Mouse (Mus musculus) neural tube, embryonic 15.5 days (tissue): ENCODE data around the gene Tpm3. TPM values are rescaled to one million over a fixed set of nuclear protein-coding genes. Genes with fewer than 3 reads are reported as not detected.

Source experiments
- ATAC-seq: fragments of 200-750 bp; cut with Nextera tagmentation; 2 replicates; pipeline ENCODE4 v1.8.0; 2017; ENCODE audit warnings: mild to moderate bottlenecking, moderate TSS enrichment, moderate library complexity; ENCODE audit not compliant: low FRiP score
- H3K27ac ChIP-seq: fragments of 300-500 bp; sonication (generic); replicated peaks from 2 replicates; pipeline ENCODE4 v1.5.1; 2015; ENCODE audit warnings: mild to moderate bottlenecking, inconsistent platforms
- H3K27me3 ChIP-seq: fragments of 300-500 bp; sonication (generic); replicated peaks from 2 replicates; pipeline ENCODE4 v1.6.1; 2015; ENCODE audit warnings: inconsistent platforms
- H3K36me3 ChIP-seq: fragments of 300-500 bp; sonication (generic); 2 replicates; pipeline ENCODE4 v1.6.1; 2015; ENCODE audit warnings: inconsistent platforms
- H3K4me1 ChIP-seq: fragments of 300-500 bp; sonication (generic); 2 replicates; pipeline ENCODE4 v1.6.1; 2015; ENCODE audit warnings: inconsistent platforms
- H3K4me2 ChIP-seq: fragments of 300-500 bp; sonication (generic); 2 replicates; pipeline ENCODE4 v1.6.1; 2015; ENCODE audit warnings: inconsistent platforms, mild to moderate bottlenecking, moderate library complexity
- H3K4me3 ChIP-seq: fragments of 300-500 bp; sonication (generic); replicated peaks from 2 replicates; pipeline ENCODE4 v1.5.1; 2015; ENCODE audit warnings: mild to moderate bottlenecking, inconsistent platforms
- H3K9ac ChIP-seq: fragments of 300-500 bp; sonication (generic); replicated peaks from 2 replicates; pipeline ENCODE4 v1.6.1; 2015; ENCODE audit warnings: mild to moderate bottlenecking, inconsistent platforms
- H3K9me3 ChIP-seq: fragments of 300-500 bp; sonication (generic); replicated peaks from 2 replicates; pipeline ENCODE4 v1.6.1; 2016; ENCODE audit warnings: inconsistent platforms
- WGBS: fragments of 180-500 bp; shearing (Covaris S2); methylation state at CpG from one replicate; pipeline ENCODE4 v1.1.7; 2015; ENCODE audit warnings: mixed read lengths; 5-methylcytosine and 5-hydroxymethylcytosine counted together
- polyA plus RNA-seq: library from polyadenylated mRNA; unstranded; fragments of >200 nt; fragmentation: Nextera tagmentation; extraction: Ambion mirVana; gene quantifications from 2 replicates; pipeline ENCODE4 v1.2.1, GENCODE M21; 2015

Gene Tpm3
- polyA plus RNA-seq, 1 experiment from 2014 or later, result 313 TPM

GRCm38 (mm10) chr3:90085281-90085680 lies 12.8 kb downstream of the Tpm3 start:
- ATAC-seq, result no peak

GRCm38 (mm10) chr3:90086068-90086467 lies 13.6 kb downstream of the Tpm3 start:
- no peak overlapping the region for H3K4me3 ChIP-seq
- H3K9me3 ChIP-seq, result no peaks in the 10 kb centered on the region
- H3K27ac ChIP-seq, result no peak overlapping the region
- H3K4me1 ChIP-seq, result peaks cover 42% of the 10 kb centered on the region
- WGBS, result 88% methylated on average over 5 of the region's 5 CpGs
- H3K4me2 ChIP-seq, result no peak overlapping the region
- no peak overlapping the region for H3K9ac ChIP-seq
- no peaks in the 10 kb centered on the region for H3K27me3 ChIP-seq
- H3K36me3 ChIP-seq, result peaks cover 43% of the 10 kb centered on the region
- ATAC-seq, result no peak

More at GRCm38 (mm10) chr3:90085281-90085680, 12.8 kb downstream of the Tpm3 start:
- 95% methylated on average over 6 of the region's 6 CpGs for WGBS
- H3K4me2 ChIP-seq, result no peak overlapping the region
- no peak overlapping the region for H3K9ac ChIP-seq
- no peak overlapping the region for H3K4me3 ChIP-seq
- H3K27ac ChIP-seq, result peak overlapping the region; percentile 23; the same call in 1 of the 2 replicates
- no peaks in the 10 kb centered on the region for H3K9me3 ChIP-seq
- no peaks in the 10 kb centered on the region for H3K27me3 ChIP-seq
- peaks cover 36% of the 10 kb centered on the region for H3K36me3 ChIP-seq
- H3K4me1 ChIP-seq, result peaks cover 49% of the 10 kb centered on the region

- Histone ChIP-seq H3K4me2 (no peak overlapping the region), H3K27ac (no peak overlapping the region), H3K9me3 (no peaks in the 10 kb centered on the region), H3K9ac (no peak overlapping the region), H3K27me3 (no peaks in the 10 kb centered on the region), H3K4me1 (peaks cover 17% of the 10 kb centered on the region), H3K4me3 (no peak overlapping the region), H3K36me3 (peaks cover 68% of the 10 kb centered on the region)
- no peak for ATAC-seq
- WGBS, result 98% methylated on average over 2 of the region's 2 CpGs
Measured at GRCm38 (mm10) chr3:90088617-90089016, 16.2 kb downstream of the Tpm3 start.

- Histone ChIP-seq H3K4me1 (no peaks in the 10 kb centered on the region), H3K27me3 (no peaks in the 10 kb centered on the region), H3K4me2 (no peak overlapping the region), H3K36me3 (peaks cover 77% of the 10 kb centered on the region), H3K9me3 (no peaks in the 10 kb centered on the region), H3K4me3 (no peak overlapping the region), H3K27ac (no peak overlapping the region), H3K9ac (no peak overlapping the region)
- WGBS, result 90% methylated on average over 6 of the region's 6 CpGs
- no peak for ATAC-seq
Measured at GRCm38 (mm10) chr3:90090892-90091291, 18.4 kb downstream of the Tpm3 start.

- Histone ChIP-seq H3K4me3 (no peak overlapping the region), H3K4me2 (no peak overlapping the region), H3K9ac (no peak overlapping the region), H3K27me3 (no peaks in the 10 kb centered on the region), H3K9me3 (no peaks in the 10 kb centered on the region), H3K4me1 (no peaks in the 10 kb centered on the region), H3K36me3 (peaks cover 73% of the 10 kb centered on the region), H3K27ac (no peak overlapping the region)
- WGBS, result 93% methylated on average over 3 of the region's 3 CpGs
- no peak for ATAC-seq
Measured at GRCm38 (mm10) chr3:90094453-90094852, 22.0 kb downstream of the Tpm3 start.

- no peak overlapping the region for H3K27ac ChIP-seq
- H3K4me2 ChIP-seq, result no peak overlapping the region
- no peaks in the 10 kb centered on the region for H3K9me3 ChIP-seq
- H3K4me1 ChIP-seq, result no peaks in the 10 kb centered on the region
- 86% methylated on average over 5 of the region's 5 CpGs for WGBS
- no peak for ATAC-seq
- no peaks in the 10 kb centered on the region for H3K27me3 ChIP-seq
- peaks cover 52% of the 10 kb centered on the region for H3K36me3 ChIP-seq
- no peak overlapping the region for H3K9ac ChIP-seq
- H3K4me3 ChIP-seq, result no peak overlapping the region
Measured at GRCm38 (mm10) chr3:90097928-90098327, 25.5 kb downstream of the Tpm3 start.

- 92% methylated on average over 3 of the region's 3 CpGs for WGBS
- H3K9ac ChIP-seq, result no peak overlapping the region
Measured at GRCm38 (mm10) chr3:90101010-90101409, 28.6 kb downstream of the Tpm3 start.

GRCm38 (mm10) chr3:90101673-90102072 lies 29.2 kb downstream of the Tpm3 start:
- 98% methylated on average over 2 of the region's 2 CpGs for WGBS
- no peak overlapping the region for H3K4me3 ChIP-seq
- H3K9ac ChIP-seq, result no peak overlapping the region
- peaks cover 33% of the 10 kb centered on the region for H3K36me3 ChIP-seq
- no peaks in the 10 kb centered on the region for H3K9me3 ChIP-seq
- no peak overlapping the region for H3K4me2 ChIP-seq
- H3K27me3 ChIP-seq, result no peaks in the 10 kb centered on the region
- H3K27ac ChIP-seq, result no peak overlapping the region
- H3K4me1 ChIP-seq, result no peaks in the 10 kb centered on the region
- no peak for ATAC-seq

More at GRCm38 (mm10) chr3:90101010-90101409, 28.6 kb downstream of the Tpm3 start:
- Histone ChIP-seq H3K36me3 (peaks cover 37% of the 10 kb centered on the region), H3K27ac (no peak overlapping the region), H3K4me2 (no peak overlapping the region), H3K4me1 (no peaks in the 10 kb centered on the region), H3K4me3 (no peak overlapping the region), H3K9me3 (no peaks in the 10 kb centered on the region), H3K27me3 (no peaks in the 10 kb centered on the region)
- ATAC-seq, result no peak

- H3K4me1 ChIP-seq, result no peaks in the 10 kb centered on the region
- H3K4me2 ChIP-seq, result no peak overlapping the region
- no peaks in the 10 kb centered on the region for H3K9me3 ChIP-seq
- WGBS, result 67% methylated on average over 2 of the region's 2 CpGs
- H3K27ac ChIP-seq, result no peak overlapping the region
- H3K9ac ChIP-seq, result no peak overlapping the region
- no peak for ATAC-seq
- no peak overlapping the region for H3K4me3 ChIP-seq
- H3K36me3 ChIP-seq, result peaks cover 33% of the 10 kb centered on the region
- no peaks in the 10 kb centered on the region for H3K27me3 ChIP-seq
Measured at GRCm38 (mm10) chr3:90102239-90102638, 29.8 kb downstream of the Tpm3 start.

GRCm38 (mm10) chr3:90103176-90103575 lies 30.7 kb downstream of the Tpm3 start:
- Histone ChIP-seq H3K36me3 (peaks cover 26% of the 10 kb centered on the region), H3K9ac (no peak overlapping the region), H3K4me2 (no peak overlapping the region), H3K27me3 (no peaks in the 10 kb centered on the region), H3K4me1 (no peaks in the 10 kb centered on the region), H3K27ac (no peak overlapping the region), H3K4me3 (no peak overlapping the region), H3K9me3 (no peaks in the 10 kb centered on the region)
- no peak for ATAC-seq
- WGBS, result 87% methylated on average over 2 of the region's 2 CpGs

GRCm38 (mm10) chr3:90103938-90104337 lies 31.5 kb downstream of the Tpm3 start, which contains the start of gene Nup210l:
Gene Nup210l, plus strand, starts transcription at chr3:90104132.
- Histone ChIP-seq H3K9me3 (no peaks in the 10 kb centered on the region), H3K4me2 (no peak within 1 kb of the TSS), H3K27me3 (no peaks in the 10 kb centered on the region), H3K36me3 (peaks cover 18% of the 10 kb centered on the region), H3K4me1 (no peaks in the 10 kb centered on the region), H3K9ac (no peak within 1 kb of the TSS), H3K4me3 (no peak within 1 kb of the TSS), H3K27ac (no peak within 1 kb of the TSS)
- 87% methylated on average over 13 of the region's 13 CpGs for WGBS
- ATAC-seq, result no peak

GRCm38 (mm10) chr3:90111706-90112105 lies 39.3 kb downstream of the Tpm3 start:
- Histone ChIP-seq H3K4me1 (no peaks in the 10 kb centered on the region), H3K9me3 (no peaks in the 10 kb centered on the region), H3K4me3 (no peak overlapping the region), H3K9ac (no peak overlapping the region), H3K4me2 (no peak overlapping the region), H3K27ac (no peak overlapping the region), H3K27me3 (no peaks in the 10 kb centered on the region), H3K36me3 (no peaks in the 10 kb centered on the region)
- WGBS, result 92% methylated on average over 2 of the region's 2 CpGs
- ATAC-seq, result no peak

- Histone ChIP-seq H3K4me3 (no peak overlapping the region), H3K36me3 (no peaks in the 10 kb centered on the region), H3K4me1 (no peaks in the 10 kb centered on the region), H3K9me3 (no peaks in the 10 kb centered on the region), H3K9ac (no peak overlapping the region), H3K27me3 (no peaks in the 10 kb centered on the region), H3K4me2 (no peak overlapping the region), H3K27ac (no peak overlapping the region)
- no peak for ATAC-seq
- 88% methylated on average over 2 of the region's 2 CpGs for WGBS
Measured at GRCm38 (mm10) chr3:90114342-90114741, 41.9 kb downstream of the Tpm3 start.
